ENCODE assay signal across 8 mouse cellular contexts in genomic region chr15:3957982-3958381, GRCm38 (mm10). TPM values are rescaled to one million over a fixed set of nuclear protein-coding genes. Genes with fewer than 3 reads are reported as not detected.
DNase-seq lines count a peak whose midpoint lies in the region; ATAC-seq and TF ChIP-seq lines count a peak whose summit lies in the region.

No protein-coding gene starts in this region.

- WGBS in kidney, embryonic 15.5 days: 21% methylated on average over 4 of the region's 4 CpGs

- no peak for ATAC-seq in kidney, embryonic 15.5 days (replicated peaks; ENCODE audit: low FRiP score)

- no peak overlapping the region for H3K27ac ChIP-seq in kidney, embryonic 15.5 days
- H3K27ac ChIP-seq in layer of hippocampus, adult 2 months: no peak overlapping the region

- no peaks in the 10 kb centered on the region for H3K9me3 ChIP-seq in kidney, embryonic 15.5 days (replicated peaks)
- H3K9me3 ChIP-seq in E14TG2a.4 (ENCODE audit: low read length): peaks cover 40% of the 10 kb centered on the region

- H3K27me3 ChIP-seq in kidney, embryonic 15.5 days: no peaks in the 10 kb centered on the region
- H3K27me3 ChIP-seq in E14TG2a.4 (ENCODE audit: insufficient read depth, low read length): no peaks in the 10 kb centered on the region

- H3K4me3 ChIP-seq in kidney, embryonic 15.5 days (replicated peaks): no peak overlapping the region
- no peak overlapping the region for H3K4me3 ChIP-seq in E14TG2a.4 (replicated peaks; ENCODE audit: low read length)
- H3K4me3 ChIP-seq in layer of hippocampus, adult 2 months: no peak overlapping the region

- no peak overlapping the region for H3K4me2 ChIP-seq in kidney, embryonic 15.5 days

- peaks cover 14% of the 10 kb centered on the region; the same call in 1 of the 2 replicates for H3K4me1 ChIP-seq in kidney, embryonic 15.5 days
- H3K4me1 ChIP-seq in E14TG2a.4 (replicated peaks; ENCODE audit: low read depth, low read length): peaks cover 18% of the 10 kb centered on the region

- peak; percentile 70 for TF ChIP-seq CTCF in E14TG2a.4 (conservative IDR thresholded peaks at IDR 0.05; ENCODE audit: low read length)
- TF ChIP-seq CTCF in layer of hippocampus, adult 2 months (conservative IDR thresholded peaks at IDR 0.05): peak; percentile 91

- no peak overlapping the region for H3K9ac ChIP-seq in kidney, embryonic 15.5 days

- H3K36me3 ChIP-seq in kidney, embryonic 15.5 days: no peaks in the 10 kb centered on the region
- H3K36me3 ChIP-seq in E14TG2a.4 (ENCODE audit: insufficient read depth, low read length): no peaks in the 10 kb centered on the region

- peak; percentile 49 for DNase-seq in kidney, adult 11 months
- peak; percentile 68 for DNase-seq in adrenal gland, postnatal 14 days
- peak; percentile 34 for DNase-seq in forelimb bud, embryonic 11.5 days (ENCODE audit: low read depth, low spot score)
- DNase-seq in layer of hippocampus, adult 2 months (ENCODE audit: low spot score in 2 of 2): peak; percentile 51 to 56
- peak; percentile 35 for DNase-seq in mesoderm, embryonic 11.5 days (ENCODE audit: low read depth, low spot score)
- peak; percentile 23 to 32 for DNase-seq in thymus, postnatal 36 days

RNA-seq across cellular contexts. Expression of gene Fbxo4, which starts 21.4 kb away (rescaled TPM):
- polyA plus RNA-seq in kidney, embryonic 15.5 days (2015; fragmentation: Nextera tagmentation; extraction: Ambion mirVana): 10.9 and 11.7 TPM in 2 replicates
- 16.7 and 18.4 TPM in 2 replicates for total RNA-seq in adrenal gland, postnatal 14 days (2021)
- 1 to 10 TPM; 9.0 to 9.6 TPM for total RNA-seq in layer of hippocampus, adult 2 months (2021)

RNA-seq across cellular contexts. Expression of gene AW549877, which starts 37.6 kb away (rescaled TPM):
- 37.0 and 38.6 TPM in 2 replicates for polyA plus RNA-seq in kidney, embryonic 15.5 days (2015; fragmentation: Nextera tagmentation; extraction: Ambion mirVana)
- 49.0 and 52.0 TPM in 2 replicates for total RNA-seq in adrenal gland, postnatal 14 days (2021)
- total RNA-seq in layer of hippocampus, adult 2 months (2021): 10 to 100 TPM; 44.3 to 44.7 TPM
